Mouse (Mus musculus) fibroblast of lung, adult 2 months (primary cell): ENCODE data around the gene Gm20388.

Experiments
- DNase-seq: peaks from one replicate; pipeline ENCODE4 v3.0.0-alpha.2; 2011; ENCODE audit warnings: low read depth

Gm20388 gene

DNA sequence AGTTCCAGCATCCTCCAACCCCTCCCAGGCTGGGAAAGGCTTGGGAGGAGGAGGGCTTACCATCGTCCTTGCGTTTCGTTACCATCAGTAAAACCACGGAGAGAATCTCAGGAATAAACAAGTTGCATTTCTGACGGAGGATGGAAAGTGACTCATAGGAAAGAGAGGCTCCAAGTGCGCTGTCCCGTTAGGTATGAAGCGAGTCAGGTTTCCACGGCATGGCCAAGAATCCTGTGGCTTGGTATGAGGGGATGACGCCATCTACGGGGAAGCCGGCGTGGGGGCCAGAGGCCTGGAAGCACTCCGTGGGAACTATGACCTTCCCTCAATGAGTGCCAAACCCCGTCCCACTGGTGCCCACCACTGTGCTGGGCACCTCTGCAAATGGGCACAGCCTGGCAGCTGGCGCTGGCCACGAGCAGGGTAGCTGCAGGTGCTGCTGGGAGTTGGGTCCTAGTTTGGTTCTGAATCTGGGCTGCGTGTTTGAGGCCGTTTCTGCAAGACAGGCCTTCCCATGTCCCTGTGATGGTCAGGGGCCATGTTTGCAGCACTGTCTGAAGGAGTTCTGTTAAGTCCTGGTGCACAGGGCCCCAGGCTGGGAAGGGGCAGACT lies 2275.8 kb downstream of the Gm20388 start:
- peak; percentile 90 for DNase-seq

DNA sequence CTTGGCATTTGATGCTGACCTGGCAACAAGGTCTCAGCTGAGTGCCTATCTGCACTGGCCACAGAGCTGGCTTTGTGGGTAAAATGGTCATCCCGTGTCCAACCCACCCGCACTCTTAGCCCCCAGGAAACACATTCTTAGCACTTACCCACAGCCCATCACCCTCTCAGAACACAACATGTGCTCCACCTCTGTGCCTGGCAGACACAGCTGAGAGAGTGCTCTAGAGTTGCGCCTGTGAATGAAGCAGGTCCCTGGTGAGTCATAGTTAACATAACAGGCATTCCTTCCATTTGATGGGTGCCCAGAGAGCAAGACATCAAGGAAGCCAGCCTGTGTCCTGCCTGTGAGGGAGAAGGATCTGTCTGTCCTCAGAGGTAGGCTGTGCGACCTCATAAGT lies 2276.6 kb downstream of the Gm20388 start:
- DNase-seq, result peak; percentile 56

DNA sequence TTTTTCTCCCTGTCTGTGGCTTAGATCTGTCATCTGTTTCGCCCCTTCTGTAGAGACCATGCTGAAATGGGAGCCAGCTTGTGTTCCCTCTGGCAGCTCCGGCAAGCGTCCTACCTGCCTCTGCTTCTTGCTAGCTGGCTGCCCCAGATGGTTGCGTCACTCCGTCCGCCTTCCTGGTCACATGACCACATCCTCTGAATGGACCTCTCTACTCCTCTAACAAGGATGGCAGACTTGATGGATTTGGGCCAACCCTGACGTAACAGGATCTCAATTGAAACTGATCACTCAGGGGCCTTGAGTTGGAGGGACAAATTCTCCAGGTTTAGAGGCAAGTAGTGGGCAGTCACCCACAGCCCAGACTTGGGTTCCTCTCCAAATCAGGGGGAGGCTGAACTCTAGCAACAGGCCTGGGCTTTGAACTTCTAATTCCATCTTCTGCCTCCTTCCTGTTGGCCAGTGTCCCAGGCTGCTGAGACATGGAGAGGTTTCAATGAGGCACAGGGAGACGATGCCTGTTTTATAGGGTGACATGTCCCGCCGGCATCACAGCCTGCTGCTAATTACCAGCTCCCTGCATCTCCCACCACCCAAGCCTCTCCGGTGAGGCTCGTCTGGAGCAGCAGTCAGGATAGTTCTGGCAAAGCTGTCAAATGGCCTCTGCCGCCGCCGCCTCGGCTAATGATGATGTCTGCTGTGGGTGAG lies 2279.9 kb downstream of the Gm20388 start:
- DNase-seq, result peak; percentile 68

DNA sequence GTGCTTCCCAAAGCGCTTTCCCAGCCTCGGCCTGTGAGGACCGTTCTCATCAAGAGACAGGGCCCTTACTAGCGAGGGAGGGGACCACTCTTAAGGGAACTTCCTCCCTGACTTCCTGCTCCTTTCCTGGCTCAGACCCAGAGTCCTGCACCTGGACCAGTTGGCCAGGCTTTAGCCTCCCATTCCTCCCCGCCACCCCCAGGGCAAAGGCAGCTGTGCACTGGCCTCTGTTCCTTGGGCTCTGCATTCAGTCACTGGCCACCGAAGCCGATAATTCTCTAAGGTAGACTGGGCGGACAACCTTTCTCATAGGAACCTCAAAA lies 2280.4 kb downstream of the Gm20388 start:
- no peak for DNase-seq

DNA sequence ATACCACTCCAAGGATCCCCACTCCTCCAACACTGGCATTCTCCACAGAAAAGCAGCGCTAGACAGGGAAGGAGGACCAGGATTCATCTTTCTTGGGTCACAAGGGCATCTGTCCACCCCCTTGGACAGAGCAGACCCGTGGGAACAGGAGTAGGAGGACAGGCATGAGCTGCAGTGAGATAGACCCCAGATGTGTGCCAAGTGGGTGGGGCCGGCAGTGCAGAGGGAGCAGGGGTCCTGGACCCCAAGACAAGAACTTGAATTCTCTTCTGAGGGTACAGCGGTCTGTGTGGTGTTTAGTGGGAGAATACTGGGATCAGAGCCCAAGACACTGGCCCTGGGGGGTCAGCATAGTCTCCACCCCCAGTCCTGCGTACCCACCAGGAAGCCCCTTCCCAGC lies 2282.1 kb downstream of the Gm20388 start:
- DNase-seq, result no peak

DNA sequence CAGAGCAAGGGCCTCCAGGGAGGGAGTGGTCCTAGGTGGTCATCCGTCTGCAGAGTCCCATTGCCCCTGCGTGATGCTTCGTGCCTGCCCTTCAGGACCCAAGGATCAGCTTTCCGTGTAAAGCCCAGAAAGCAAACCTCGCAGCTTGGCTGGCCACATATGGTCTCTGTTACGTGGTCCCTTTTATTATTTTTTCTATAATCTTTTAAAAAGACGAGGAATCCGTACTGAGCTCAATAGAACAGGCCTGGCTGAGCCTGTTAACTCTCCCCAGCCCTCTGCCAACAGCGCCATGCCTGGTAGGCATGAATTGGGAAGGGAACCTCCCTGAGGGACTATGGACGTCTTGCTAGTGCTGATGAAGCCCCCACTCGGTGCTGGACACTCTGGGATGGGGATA lies 2282.9 kb downstream of the Gm20388 start:
- no peak for DNase-seq

DNA sequence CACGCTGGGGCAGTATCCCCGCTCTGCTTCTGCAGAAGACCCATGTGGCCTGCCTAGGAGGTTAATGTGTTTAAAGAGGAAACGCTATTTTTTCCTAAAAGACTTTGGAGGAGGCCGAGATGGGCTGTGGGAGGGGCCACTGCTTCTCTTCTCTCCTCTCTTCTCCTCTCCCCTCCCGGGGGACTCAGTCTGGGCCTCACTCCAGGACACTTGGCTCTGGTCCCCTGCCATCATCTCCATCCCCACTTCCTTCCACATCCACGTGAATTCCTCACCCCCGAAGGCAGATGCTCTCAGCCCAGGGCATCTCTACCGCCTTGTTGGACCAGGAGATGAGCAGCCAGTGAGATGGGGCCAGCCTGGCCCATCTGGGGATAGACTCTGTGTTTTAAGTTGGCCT lies 2283.8 kb downstream of the Gm20388 start:
- no peak for DNase-seq

DNA sequence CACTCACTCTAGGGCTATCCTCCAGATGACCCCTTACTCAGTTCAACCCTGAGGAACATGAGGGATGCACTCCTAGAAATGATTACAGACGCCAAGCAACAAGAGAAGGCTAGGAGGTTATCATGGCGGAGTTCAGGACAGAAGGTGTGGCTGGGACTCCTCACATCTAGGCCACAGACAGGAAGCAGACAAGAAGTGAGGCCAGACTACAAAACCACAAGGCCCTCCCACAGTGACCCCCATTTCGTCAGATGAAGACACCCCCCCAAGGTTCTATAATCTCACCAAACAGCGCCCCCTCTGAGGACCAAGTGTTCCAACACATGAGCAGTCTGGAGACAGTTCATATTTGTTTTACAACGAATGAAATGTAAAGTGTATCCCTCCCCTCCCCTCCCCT lies 2286.7 kb downstream of the Gm20388 start:
- DNase-seq, result no peak

DNA sequence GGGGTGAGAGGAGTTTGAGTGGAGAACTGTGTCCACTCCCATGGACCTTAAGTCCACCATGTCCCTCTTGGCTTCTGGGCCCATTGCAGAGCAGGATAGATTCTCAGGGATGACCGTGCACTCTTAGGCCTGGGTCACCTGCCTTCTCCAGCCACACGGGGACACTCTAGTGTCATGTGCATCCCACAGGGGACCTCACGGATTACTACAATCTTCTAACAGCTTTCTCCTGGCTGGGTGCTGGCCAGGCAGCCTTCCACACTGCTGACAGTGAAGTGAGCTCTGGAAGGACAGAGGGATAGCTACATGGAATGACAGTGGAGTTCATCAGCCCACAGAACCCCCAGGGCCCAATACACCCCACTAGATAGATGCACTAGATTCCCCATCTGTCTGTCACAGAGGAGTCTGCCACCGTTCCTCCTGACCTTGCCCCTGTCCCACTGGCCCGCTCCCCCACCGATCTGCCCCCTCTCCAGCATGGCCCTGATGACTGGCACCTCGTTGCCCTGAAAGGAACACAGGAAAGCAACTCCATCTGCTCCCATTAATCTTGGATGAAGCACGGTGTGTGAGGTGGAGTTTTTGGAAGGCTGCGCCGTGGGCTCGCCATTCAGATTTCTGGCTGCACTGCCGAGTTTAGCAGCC lies 2287.9 kb downstream of the Gm20388 start:
- no peak for DNase-seq

DNA sequence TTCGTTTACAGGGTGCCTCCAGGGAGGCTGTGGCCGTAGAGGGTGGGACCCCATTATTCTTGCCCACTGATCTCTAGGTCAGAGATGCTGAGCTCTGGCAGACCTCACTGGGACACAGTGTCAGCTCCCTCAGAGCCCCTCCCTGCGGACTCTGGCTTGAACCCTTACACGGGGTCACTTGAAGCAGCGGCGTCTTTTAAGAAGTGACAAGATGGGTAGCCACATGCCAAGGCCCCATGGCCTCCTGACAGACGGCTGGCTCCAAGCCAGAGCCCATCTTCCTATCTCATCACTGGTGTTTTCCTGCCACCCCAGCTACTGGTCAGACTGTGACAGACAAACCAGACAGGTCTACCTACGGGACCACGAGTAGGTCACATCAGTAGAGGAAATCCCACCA lies 2288.6 kb downstream of the Gm20388 start:
- DNase-seq, result no peak

DNA sequence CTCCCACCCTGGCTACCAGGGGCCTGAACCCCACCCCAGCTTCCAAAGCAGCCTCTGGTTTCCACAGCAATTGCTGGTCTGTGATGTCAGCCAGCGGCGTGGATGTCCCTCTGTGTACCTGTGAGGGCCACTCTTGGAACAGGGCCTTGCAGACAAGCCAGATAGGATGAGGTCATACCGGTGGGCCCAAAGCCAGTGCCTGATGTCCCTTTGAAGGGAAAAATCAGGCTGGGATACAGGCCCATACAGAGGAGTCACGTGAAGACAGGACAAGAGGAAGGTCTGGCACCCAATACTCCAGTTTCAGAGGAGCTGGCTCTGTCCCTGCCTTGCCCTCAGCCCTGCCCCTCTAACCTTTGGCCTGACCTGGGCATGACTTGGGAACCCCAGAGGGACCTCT lies 2289.2 kb downstream of the Gm20388 start:
- no peak for DNase-seq

DNA sequence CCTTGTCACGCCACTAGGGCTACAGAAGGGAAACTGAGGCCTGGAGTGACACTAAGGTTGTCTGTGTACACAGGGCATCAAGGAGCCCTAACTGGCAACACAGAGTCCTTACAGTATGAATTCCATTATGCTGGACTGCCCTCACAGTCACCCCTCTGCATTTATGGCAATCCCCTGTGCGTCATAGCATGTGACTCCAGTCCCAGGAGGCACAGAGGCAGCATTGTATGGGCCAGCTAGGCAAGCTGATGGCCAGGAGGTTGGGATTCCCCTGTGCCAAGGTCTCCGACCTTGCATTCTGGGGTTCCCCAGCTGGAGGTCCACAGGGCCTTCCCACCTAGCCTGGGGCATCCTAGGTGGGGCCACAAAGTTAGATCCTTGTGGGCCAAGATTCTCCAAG lies 2300.9 kb downstream of the Gm20388 start:
- DNase-seq, result no peak

DNA sequence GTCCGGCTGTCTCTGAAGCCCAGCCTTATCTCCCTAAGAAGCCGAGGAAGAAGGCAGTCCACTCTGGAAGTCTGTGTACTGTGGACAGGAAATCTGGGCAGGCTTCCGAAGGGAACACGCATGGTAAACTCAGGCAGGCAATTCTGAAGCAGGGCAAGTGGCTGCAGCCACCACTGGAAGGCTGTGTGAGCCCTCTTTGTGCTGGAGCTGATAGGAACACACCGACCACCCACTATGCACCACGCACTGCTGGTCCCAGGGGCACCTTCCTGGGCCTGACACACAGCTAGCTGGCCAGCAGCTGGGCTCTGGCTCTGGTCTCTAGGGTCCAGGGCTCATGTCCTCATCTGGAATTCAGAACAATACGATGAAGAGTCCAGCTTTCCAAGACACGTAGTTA lies 2305.0 kb downstream of the Gm20388 start:
- no peak for DNase-seq

DNA sequence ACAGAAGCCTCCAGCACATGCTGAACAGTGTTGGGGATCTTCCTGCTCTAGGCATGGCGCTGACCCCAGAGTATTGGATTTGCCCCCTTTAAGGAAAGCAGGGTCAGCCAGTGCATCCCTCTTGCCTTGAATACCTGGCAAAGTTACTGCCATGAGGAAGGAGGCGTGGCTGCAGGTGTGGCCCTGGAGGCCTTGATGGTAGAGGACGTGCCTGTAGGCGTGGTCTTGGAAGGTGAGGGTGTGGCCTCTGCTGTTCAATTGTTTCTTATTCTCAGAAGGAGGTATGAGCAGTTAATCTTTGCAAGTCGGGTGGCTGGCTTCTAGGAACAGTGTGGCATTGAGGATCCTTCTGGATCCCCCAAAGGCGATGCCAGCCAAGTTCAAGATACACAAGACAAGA lies 2305.8 kb downstream of the Gm20388 start:
- no peak for DNase-seq

DNA sequence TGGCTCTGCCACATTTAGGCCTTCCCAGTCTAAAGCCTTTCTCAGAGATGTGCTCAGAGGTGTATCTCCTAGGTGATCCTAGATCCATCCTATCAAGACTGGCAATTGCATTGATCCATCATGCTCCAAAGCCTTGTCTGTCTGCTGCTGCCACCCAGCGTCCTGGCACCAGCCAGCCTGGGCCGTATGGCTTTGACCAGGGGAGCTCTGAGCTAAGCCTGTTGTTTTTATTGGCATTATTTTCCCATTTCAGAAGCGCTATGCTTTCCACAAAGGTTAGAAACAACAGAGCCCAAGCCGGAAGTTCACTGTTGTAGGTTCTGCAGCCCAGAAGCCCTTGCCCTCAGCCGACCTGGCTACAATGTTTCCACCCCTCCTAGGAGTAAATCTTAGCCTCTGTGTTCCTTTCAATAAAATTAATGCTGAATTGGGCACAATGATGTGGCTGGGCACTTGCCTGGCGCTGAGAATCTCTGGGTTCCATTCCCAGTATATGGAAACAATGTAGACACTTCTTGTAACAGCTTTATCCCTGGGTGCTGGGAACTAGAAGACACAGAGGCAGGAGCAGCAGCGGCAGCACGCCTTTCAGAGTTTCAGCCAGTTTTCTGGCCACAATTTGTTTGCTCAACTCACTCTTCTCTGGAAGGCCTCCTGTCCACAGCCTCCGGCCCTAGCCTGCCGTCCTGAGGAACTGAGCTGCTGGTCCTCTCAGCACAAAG lies 2307.0 kb downstream of the Gm20388 start:
- DNase-seq, result no peak

DNA sequence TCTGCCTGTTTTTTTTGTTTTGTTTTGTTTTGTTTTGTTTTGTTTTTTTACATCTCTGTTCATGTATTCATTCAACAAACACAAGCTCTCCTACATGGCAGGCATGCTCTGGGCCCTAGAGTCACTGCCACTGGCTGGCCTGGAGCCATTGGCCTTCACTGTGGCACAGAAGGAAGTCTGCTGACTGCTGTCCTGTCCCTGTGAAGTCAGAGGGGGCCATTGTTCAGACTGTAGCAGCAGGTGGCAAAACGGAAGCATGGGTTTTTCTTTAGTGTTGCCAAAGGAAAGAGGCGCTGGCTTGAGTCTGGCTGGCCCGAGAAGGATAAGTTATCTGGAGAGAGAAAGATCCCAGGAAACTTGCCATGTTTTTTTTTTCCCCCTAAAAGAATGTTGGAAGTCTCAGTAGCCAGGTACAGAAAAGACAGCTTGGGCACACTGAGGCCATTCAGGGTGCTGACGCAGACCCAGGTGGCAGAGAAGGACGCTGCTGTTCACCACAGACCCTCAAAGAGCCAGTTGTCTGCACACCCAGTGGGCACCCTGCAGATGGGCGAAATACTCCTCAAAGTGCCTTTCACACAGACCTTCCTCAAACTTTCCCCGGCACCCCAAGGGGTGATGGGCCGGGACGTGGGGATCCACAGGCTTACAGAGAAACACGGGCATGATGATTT lies 2313.5 kb downstream of the Gm20388 start:
- DNase-seq, result no peak

DNA sequence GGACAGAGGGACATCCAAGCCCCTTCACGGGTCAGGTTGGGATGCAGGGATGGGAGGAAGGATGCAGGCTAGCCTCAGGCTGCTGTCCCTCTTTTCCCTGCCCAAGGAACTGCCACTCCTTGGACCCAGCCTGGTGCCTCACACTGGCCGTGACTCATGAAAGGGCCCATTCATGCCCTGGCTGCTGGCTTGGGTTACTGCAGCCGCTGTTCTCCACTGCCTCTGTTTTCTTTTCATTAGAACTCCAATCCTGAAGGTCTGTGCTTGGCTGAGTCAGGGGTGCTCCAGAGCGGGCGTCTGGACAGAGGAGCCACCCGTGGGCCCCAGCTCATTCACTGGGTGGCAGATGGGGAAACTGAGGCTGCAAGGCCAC lies 2314.0 kb downstream of the Gm20388 start:
- peak; percentile 91 for DNase-seq

DNA sequence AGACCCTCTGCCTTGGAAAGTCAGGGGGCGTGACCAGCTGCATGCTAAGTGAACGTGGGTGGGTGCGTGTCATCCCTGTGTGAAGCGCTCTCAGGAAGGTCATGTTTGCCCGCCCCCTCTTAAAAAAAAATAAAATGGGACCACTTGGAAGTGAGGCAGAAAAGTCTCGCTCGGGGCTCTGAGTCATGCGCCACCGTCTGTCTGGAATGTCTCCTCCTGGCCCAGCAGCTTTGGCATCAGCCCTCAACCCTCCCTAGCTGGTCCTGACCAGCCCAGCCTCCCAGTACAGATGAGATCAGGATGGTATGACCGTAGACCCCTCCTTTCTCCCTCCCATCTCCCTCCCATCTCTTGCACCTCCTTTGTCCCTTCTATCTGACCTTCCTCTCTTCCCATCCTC lies 2314.8 kb downstream of the Gm20388 start:
- peak; percentile 91 for DNase-seq

DNA sequence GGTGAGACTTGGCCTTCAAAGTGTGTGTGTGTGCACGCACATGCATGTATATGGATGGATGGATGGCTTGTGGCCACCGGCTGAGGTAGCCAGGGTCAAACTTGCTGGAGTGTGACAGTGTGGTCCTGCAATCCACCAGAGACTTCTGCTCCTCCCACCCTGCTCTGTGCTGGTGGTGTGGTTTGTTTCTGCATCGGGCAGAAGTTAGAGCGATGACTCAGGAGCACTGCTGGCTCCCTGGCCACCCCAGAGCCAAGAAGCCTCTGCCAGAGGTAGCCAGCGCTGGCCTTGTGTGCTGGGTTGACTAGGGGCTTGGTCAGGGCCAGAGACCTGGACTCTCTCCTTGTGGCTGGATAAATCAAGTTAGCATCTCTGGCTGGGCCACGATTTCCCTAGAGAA lies 2316.7 kb downstream of the Gm20388 start:
- peak; percentile 88 for DNase-seq

DNA sequence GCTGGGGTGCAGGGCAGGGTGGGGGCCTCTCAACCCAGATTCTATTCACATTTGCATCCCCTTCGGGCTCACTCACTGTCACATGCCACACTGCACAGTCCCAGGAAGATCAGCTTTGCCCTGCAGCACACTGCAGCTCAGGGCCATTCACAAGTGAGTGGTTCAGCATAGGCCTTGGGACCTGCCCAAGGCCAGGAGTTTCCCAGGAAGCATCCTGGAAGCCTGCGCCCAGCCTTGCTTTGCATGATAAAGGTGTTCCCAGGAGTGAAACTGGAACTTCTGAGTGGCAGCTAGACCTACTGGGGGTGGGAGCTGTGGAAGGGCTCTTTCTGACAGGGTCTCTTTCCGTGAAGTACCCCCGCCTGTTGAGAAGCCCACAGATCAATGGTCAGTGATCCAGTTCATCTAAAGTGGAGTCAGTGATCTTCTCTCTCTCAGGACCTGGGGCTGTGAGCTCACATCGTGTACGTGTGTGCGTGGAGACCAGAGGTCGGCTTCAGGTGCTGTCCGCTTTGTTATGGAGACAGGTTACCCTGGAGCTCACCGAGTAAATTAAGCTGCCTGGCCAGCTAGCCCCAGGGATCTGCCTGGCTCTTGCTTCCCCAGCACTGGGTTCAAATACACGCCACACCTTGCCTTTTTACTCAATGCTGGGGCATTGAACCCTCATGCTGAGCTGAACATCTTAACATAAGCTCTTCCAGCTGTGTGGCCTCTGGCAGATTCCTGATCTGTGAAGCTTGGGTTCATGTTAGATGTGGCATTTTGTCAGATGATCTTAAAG lies 2318.3 kb downstream of the Gm20388 start:
- DNase-seq, result no peak

DNA sequence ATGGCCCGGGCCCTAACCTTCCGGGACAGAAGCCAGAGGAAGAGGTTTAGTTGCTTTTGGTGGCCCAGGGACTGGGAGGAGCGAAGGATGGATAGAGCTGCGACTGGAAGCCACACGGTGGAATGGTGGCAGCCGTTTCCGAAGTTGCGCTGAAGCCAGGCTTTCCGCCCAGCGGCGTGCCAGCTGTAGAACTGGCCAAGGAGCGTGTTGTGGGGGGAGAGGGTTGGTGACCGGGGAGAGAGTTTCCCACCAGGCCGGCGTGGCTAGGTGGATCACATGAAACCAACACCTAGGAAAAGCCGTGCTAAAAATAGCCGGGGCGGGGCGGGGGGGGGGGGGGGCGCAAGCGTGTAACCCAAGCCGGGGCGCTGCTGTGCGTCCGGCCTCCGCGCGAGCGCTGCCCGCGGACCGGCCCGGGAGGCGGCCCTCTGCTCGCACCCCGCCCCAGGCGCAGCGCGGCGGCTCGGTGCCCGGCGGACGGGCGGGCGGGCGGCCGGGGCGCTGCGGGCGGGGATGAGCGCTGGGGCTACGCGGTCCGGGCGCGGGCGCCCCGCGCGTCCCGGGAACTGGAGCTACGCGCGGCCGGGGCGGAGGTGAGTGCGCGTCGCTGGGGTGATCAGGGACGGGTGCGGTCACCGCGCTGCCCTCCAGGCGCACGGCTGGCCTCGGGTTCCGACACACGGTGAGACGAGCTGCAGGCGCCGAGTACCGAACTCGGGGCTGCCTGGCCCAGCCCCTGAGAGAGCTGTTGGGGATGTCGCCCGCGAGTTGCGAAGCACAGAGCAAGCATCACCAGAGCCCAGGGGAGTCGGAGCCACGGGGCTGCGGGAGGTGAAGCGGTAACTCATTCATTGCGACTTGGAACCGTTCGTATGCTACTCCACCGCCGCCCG lies 2319.4 kb downstream of the Gm20388 start:
- no peak for DNase-seq
